Mouse (Mus musculus): ENCODE measurements around the gene Ptprd. TPM values are rescaled to one million over a fixed set of nuclear protein-coding genes. Genes with fewer than 3 reads are reported as not detected.
"Not testable (repeated sequence)": the region's sequence is repeated elsewhere in the genome, so short reads cannot be mapped to it uniquely, and the experiment has no call there.

Gene Ptprd
- total RNA-seq, 2 experiments from 2014 or later = 10.4 to 13.5 TPM

- no peak for DNase-seq
- intact Hi-C loops (cut with DNase I) = no loop called here
Observed at GRCm38 (mm10) chr4:77982094-77982493, 229.7 kb downstream of the Ptprd start.

- intact Hi-C loops (cut with DNase I) = no loop called here
- peak in 1 of 2 experiments; percentile 1 for DNase-seq
Observed at GRCm38 (mm10) chr4:77961711-77962110, 250.1 kb downstream of the Ptprd start.

DNA sequence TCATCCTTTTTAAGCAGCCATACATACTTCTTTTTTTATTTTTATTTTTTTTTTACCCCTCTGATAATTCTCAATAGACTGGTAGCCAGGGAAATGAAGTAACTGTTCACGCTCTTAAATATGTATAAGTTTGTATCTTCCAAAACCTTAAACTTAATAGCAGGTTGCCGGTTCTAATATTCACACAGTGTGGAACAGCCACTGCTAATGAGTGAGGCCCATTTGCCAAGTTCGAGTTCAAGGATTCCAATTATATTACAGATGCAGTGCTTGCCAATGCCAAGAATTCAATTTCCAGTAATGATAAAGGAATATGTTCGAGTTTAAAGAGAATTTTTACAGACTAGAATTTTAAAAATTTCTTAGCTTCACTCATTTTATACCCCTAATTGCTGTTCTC lies 322.3 kb downstream of the Ptprd start:
- no peak for DNase-seq
- intact Hi-C loops (cut with DNase I) = no loop called here

- intact Hi-C loops (cut with DNase I) = no loop called here
- DNase-seq = no peak
Observed at GRCm38 (mm10) chr4:77880213-77880612, 331.5 kb downstream of the Ptprd start.

DNA sequence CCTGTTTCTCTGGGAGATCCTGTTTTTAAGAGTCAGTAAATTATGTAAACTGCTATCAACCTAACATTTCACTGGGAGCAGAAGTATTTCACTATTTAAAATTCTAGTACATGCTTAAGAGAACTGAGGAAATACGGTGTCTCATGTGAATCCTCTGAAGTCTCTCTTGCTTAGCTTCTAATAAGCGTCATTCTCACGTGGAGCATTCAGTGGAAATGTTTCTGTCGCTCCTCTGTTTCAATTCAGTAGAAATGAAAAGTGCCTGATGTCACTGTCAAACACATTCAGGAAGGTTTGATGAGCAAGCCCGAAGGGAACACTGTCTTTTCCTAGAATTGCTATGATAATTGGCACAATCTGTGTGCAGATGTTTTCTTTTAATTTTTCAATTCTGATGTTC lies 350.5 kb downstream of the Ptprd start:
- intact Hi-C loops (cut with DNase I) = no loop called here
- no peak for DNase-seq

DNA sequence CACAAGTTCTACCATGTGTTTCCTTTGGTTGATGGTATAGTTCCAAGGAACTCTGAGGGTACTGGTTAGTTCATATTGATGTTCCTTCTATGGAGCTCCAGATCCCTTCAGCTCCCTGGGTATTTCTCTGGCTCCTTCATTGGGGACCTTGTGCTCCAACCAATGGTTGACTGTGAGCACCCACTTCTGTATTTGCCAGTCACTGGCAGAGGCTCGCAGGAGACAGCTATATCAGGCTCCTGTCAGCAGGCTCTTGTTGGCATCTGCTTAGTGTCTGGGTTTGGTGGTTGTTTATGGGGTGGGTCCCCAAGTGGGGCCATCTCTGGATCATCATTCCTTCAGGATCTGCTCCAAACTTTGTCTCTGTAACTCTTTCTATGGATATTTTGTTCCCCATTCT lies 414.4 kb downstream of the Ptprd start:
- peak in 1 of 2 experiments; percentile 4 for DNase-seq
- intact Hi-C loops (cut with DNase I) = not testable (repeated sequence)

DNA sequence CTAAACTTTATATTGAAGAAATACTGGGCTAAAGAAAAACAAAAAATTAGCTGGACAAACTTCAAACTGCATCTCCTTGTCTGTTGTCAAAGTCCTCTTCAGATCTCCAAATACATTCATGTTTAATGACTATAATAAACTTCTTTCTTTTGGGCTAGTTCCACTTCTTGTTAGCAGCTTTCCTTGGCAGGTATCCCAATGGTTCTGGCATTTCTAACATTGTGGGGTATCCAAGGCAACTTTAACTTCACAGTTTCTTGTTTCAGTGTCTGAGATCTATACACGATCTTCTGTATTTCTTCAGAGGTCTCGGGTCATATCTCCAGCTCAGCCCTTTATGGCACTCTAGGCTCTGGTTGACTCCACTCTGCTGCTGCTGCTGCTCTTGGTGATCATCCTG lies 434.5 kb downstream of the Ptprd start:
- intact Hi-C loops (cut with DNase I) = no loop called here
- DNase-seq = no peak

DNA sequence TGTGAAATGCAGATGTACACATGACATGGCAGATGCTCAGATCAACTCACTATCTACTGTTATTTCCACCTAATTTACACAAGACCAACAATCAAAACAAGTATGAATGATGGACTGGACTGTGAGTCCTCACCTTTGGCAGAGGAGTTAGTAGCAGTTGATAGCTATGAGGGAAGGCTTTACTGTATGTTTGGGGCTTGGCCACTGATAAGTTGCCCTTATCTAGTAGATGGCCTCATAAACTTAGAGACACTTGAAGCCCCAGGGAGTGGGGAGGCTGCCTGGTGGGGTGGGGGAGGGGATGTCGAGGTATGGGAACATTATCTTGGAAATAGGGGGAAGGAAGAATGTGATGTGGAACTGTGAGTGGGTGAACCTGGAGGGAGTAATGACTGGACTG lies 448.0 kb downstream of the Ptprd start:
- DNase-seq = no peak
- intact Hi-C loops (cut with DNase I) = no loop called here

GRCm38 (mm10) chr4:77743391-77743790 lies 468.4 kb downstream of the Ptprd start:
- intact Hi-C loops (cut with DNase I) = no loop called here
- DNase-seq = peak in 1 of 2 experiments; percentile 2

DNA sequence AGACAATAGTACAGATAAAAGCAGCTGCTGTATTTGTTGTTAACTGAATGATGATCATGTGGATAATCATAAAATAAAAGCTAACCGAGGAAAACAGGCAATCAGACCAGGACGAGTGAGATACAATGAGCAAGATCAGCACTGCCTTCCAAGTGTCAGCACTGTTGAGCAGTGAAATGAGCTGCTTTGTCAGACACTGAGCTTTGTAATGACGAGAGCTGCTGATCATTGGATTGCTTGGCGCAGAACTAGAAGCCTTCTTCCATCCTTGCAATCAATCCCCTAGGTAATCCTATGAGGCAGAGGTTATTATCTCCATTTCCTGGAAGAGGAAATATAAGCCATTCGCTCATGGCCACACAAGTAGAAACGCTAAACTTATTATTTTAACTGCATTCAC lies 489.9 kb downstream of the Ptprd start:
- intact Hi-C loops (cut with DNase I) = no loop called here
- no peak for DNase-seq

DNA sequence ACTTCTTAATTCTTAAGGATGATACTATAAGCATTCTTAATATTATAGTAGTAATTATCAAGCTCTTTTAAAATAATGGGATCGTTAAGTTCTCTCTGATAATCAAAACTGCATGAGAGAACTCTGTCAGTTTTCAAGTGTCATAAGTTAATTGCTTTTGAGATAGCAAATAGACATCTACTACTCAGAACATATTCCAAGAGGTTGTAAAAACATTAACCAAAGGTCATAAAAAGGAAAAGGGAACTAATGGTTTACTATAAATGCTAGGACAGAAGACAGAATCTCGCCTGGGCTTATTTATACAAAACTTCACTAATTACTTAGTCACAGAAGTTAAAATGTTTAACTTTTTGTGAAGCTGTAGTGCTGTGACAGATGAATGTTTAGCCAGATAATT lies 494.0 kb downstream of the Ptprd start:
- DNase-seq = no peak
- intact Hi-C loops (cut with DNase I) = no loop called here

DNA sequence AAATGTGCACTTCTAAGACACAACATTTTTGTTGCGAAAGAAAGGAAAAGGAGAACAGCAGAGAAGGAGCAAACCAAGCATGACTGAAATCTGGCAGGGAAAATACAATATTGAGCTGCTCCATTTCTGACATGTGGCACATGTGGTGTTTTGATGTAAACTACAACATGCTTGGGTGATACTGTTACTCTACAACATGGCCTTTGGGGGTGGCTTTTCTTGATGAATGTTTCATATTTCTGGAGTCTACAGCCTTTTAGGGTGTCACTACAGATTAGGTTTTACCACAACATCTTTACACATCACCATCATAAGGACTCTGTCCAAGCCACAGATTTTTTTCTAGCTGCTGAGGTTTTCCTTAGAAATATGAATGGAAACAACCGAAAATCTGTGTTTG lies 501.5 kb downstream of the Ptprd start:
- intact Hi-C loops (cut with DNase I) = no loop called here
- DNase-seq = no peak

- intact Hi-C loops (cut with DNase I) = no loop called here
- DNase-seq = no peak
Observed at GRCm38 (mm10) chr4:77698294-77698693, 513.5 kb downstream of the Ptprd start.

DNA sequence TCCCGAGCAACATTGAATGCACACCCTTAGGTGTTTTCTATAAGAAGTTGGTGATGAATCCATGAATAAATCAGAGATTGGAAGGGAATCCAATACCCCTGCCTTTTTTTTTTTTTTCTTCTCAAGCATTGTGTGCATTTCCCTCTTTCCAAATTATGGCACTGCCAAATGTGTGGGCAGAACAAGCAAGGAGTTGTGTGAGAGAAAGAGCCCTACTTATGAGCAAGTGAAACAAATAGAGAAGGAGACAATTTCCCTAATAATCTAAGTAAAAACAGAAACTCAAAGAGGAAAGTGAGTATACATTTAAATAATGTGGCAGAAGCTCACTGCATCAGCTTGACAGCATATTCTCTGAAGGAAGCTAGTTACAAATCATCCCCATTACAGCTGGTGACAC lies 536.0 kb downstream of the Ptprd start:
- intact Hi-C loops (cut with DNase I) = no loop called here
- DNase-seq = no peak

DNA sequence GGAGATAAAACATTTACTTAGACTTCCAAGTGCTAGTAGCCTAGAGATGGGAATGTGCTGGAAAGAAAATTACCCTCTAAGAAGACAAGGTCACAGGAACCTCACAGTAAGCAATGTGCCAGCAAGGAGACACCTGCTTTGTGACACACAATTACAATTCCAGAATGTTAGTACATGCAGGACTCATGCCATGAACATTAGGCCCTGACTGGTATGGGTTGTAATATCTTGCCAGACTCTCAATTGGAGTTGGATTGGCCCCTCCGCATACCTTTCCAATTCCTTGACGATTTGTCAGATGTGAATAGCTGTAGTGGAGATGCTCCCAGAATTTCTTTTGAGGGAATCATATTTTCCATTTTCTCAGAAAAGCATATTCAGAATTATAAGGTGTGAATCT lies 547.0 kb downstream of the Ptprd start:
- no peak for DNase-seq
- intact Hi-C loops (cut with DNase I) = no loop called here

DNA sequence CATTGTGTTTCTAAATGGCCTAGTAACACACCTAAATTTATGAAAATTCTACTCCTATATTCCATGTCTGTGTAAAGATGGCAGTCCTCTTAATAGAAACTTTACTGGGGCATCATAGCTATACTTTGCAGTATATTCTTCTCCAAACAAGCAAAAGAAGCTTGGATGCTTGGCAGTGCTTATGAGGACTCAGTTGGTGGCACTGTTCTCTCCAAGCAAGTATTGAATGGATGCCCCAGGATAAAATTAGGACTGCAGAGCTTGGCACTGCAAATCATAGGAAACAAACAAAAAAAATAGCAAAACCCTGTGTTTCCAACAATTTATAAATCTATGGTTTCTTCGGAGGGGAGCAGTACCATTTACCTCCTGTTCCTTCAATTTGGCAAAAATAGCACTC lies 549.5 kb downstream of the Ptprd start:
- DNase-seq = no peak
- intact Hi-C loops (cut with DNase I) = no loop called here

GRCm38 (mm10) chr4:77655669-77656068 lies 556.1 kb downstream of the Ptprd start:
- intact Hi-C loops (cut with DNase I) = loop anchor here (5.0 kb wide), 1 partner anchor 1397 kb away; no protein-coding TSS in a partner anchor
- no peak for DNase-seq

GRCm38 (mm10) chr4:77649615-77650325 lies 562.0 kb downstream of the Ptprd start:
- intact Hi-C loops (cut with DNase I) = no loop called here
- DNase-seq = no peak

DNA sequence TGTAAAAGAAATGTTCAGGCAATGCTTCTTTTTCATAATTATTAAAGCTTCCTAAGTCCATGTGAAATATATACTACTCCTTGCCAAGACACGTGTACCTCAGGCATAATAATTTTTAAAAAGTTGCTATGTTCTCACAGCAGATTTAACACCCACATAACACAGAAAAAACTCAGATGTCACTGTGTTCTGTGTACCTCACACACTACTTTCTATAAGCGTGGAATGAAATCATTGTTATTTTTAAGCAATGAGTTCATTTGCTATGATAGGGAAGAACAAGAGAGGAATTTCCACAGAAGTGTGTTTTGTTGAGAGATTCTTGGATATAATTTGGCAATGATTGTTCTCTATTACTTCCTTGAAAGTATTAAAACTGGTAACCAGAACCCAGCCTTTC lies 562.9 kb downstream of the Ptprd start:
- intact Hi-C loops (cut with DNase I) = no loop called here

GRCm38 (mm10) chr4:77647451-77648137 lies 564.2 kb downstream of the Ptprd start:
- intact Hi-C loops (cut with DNase I) = no loop called here
- no peak for DNase-seq

More for the DNA sequence above, 562.9 kb downstream of the Ptprd start:
- DNase-seq = no peak

DNA sequence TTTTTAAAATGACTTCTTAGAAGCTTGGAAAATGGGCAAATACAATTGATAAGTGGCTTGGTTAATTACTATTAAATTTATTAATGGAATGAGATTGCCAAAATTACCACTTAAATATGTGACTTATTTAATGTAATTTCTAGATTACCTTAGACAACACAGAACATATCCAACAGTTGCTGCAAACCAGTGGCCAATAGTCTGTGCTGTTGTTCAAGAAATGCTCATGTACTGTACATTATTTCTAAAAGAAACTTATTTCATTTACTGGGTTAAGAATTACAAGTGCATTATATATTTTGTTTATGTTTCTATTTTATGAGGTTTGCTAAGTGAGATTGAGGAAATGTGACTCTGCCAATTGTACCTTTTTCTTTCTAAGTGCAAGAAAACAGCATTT lies 567.3 kb downstream of the Ptprd start:
- peak in 1 of 2 experiments; percentile 11 for DNase-seq
- intact Hi-C loops (cut with DNase I) = no loop called here

- no peak for DNase-seq
- intact Hi-C loops (cut with DNase I) = no loop called here
Observed at GRCm38 (mm10) chr4:77640022-77640421, 571.7 kb downstream of the Ptprd start.
